Mouse (Mus musculus): ENCODE results near the gene Dock1. TPM values are rescaled to one million over a fixed set of nuclear protein-coding genes. Genes with fewer than 3 reads are reported as not detected.

Dock1 gene
- 20.1 and 20.2 TPM in 2 replicates for polyA plus RNA-seq (2016; fragmentation: Nextera tagmentation; extraction: Ambion mirVana)

DNA sequence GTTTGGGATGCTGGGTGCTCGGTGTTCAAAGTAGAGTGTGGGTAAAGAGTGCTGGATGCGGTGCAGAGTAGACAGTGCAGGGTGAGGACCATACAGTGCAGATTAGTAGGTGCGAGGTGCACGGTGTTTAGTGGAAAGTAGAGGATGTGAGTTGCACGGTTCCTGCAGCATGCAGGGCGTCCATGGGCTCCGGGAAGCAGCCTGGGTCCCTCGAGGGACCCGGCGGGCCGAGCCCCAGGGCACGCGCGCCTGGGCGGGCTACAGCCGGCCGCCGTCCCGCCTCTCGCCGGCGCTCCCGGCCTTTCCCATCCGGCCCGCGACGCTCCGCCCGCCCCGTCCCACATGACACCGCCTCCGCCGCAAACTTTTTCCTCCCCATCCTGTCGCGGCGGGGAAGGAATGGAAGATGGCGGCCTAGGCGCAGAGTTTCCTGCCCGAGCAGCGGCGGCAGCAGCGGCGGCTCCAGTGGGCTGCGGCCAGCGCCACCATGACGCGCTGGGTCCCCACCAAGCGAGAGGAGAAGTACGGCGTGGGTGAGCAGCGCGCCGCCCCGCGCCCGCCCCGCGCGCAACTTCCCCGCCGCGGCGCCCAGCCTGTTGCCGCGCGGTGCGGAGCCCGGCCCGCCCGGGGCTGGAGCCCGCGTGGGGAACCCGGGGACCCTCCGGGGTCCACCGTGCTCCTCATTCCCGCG is at the start of gene Dock1:
Gene Dock1 (plus strand): TSS at position 343 of the 691 bp plus-strand sequence.
- DNase-seq (ENCODE audit: low spot score): peak; percentile 80
- Histone ChIP-seq H3K4me1 (peaks cover 39% of the 10 kb centered on the region), H3K4me3 (peak within 1 kb of the TSS; percentile 70), H3K36me3 (no peaks in the 10 kb centered on the region), H3K27ac (replicated peaks) (peak within 1 kb of the TSS; percentile 93), H3K9me3 (replicated peaks) (no peaks in the 10 kb centered on the region), H3K27me3 (ENCODE audit: low read depth, poor library complexity, severe bottlenecking) (peaks cover 32% of the 10 kb centered on the region)
- 4% methylated on average over 48 of the region's 77 CpGs for WGBS

DNA sequence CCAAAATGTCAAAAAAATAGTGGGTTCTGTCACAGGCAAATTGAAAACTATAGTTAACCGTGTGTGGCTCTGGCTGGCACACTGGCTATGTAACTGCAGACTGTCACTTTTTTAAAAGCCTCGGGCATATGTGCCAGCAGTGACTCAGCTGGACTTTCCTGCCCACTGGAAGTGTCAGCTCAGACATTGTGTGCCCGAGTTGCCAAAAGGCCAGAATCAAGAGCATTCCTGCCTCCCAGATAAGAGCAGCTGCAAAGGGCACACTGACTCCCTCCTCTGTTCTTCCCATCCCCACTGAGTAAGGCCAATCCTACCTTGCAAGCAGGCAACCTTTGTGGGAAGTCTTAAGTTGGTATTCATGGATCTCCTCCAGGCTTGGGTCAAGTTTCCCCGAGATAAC is 42.5 kb upstream of the Dock1 start:
- no peak for DNase-seq (ENCODE audit: low spot score)
- 86% methylated on average over 4 of the region's 4 CpGs for WGBS
- no peaks in the 10 kb centered on the region for H3K27me3 ChIP-seq (ENCODE audit: low read depth, poor library complexity, severe bottlenecking)
- no peak overlapping the region for H3K4me3 ChIP-seq
- no peak overlapping the region for H3K27ac ChIP-seq (replicated peaks)
- H3K4me1 ChIP-seq: no peaks in the 10 kb centered on the region
- H3K9me3 ChIP-seq (replicated peaks): no peaks in the 10 kb centered on the region
- H3K36me3 ChIP-seq: no peaks in the 10 kb centered on the region

DNA sequence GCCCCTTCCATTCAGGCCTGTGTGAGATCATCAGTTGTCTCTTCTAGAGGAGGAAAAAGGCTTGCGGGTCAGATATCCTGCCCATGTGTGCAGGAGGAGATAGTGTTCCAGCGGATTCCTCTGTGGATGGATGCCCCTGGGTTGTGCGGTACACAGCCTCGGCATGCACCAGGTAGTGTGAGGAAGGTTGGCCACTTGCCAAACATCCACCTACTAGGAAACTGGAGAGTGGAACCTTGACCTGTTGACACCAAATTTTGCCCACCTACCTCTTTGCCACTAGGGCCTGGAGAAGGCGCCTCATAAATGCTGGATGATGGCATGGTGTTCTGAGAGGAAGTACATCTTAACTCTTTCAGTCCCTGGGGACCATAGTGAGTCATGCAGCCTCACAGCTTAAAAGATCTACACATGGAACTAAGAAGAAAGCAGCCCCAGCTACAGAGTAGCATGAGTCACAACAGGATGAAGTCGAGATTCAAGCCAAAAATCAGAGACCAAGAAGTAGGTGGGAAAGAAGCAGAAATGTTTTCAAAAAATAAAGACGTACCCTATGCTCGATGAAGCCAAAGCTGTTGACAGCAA is 20.1 kb upstream of the Dock1 start:
- no peak for DNase-seq (ENCODE audit: low spot score)
- Histone ChIP-seq H3K4me3 (no peak overlapping the region), H3K9me3 (replicated peaks) (no peaks in the 10 kb centered on the region), H3K27me3 (ENCODE audit: low read depth, poor library complexity, severe bottlenecking) (no peaks in the 10 kb centered on the region), H3K27ac (replicated peaks) (no peak overlapping the region), H3K36me3 (no peaks in the 10 kb centered on the region), H3K4me1 (no peaks in the 10 kb centered on the region)
- 91% methylated on average over 8 of the region's 8 CpGs for WGBS

DNA sequence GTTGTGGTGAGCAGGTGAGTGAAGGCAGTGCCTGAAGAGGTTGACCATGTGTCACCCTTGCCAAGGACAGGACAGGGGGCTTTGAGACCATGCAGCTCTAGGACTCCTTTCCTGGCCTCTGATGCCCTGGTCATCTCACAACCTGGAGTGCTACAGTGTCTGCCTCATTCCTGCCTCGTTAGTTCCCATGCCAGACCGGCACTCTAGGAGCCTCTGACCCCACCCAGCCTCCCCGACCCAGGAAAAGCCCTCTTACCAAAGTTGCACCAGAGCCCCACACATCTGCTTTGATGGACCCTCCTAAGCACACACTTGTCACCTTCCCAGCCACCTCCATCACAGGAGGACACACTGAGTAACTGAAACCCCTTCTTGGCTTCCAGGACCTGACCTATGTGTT is 19.4 kb upstream of the Dock1 start:
- Histone ChIP-seq H3K27ac (replicated peaks) (no peak overlapping the region), H3K4me1 (no peaks in the 10 kb centered on the region), H3K36me3 (no peaks in the 10 kb centered on the region), H3K27me3 (ENCODE audit: low read depth, poor library complexity, severe bottlenecking) (no peaks in the 10 kb centered on the region), H3K9me3 (replicated peaks) (no peaks in the 10 kb centered on the region), H3K4me3 (no peak overlapping the region)
- no peak for DNase-seq (ENCODE audit: low spot score)
- 87% methylated on average over 3 of the region's 3 CpGs for WGBS

DNA sequence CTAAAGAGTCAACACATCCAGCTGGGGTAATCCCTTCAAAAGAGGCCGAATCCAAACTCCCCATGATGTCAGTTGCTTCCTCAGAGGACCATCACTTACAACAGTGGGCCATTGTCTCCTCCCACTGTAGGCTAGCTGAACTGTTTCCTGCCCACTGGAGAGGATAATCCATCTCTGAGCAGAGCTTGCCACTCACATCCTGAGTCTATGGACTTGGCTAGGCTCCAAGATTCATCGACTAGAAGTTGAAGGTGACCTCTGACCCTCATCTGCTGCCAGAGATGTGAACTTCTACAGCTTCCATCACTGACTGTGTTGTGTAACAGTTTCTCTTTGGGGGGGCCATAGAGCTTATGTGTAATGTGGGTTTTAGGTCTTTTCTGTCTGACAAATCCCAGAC is 7.2 kb upstream of the Dock1 start:
- Histone ChIP-seq H3K4me3 (no peak overlapping the region), H3K27me3 (ENCODE audit: low read depth, poor library complexity, severe bottlenecking) (0 out of 2 replicates have a peak, but pooled peaks cover 4% of the 10 kb centered on the region), H3K4me1 (peaks cover 7% of the 10 kb centered on the region), H3K36me3 (no peaks in the 10 kb centered on the region), H3K27ac (replicated peaks) (no peak overlapping the region), H3K9me3 (replicated peaks) (peaks cover 6% of the 10 kb centered on the region; the same call in 1 of the 2 replicates)
- WGBS: 22% methylated on average over 2 of the region's 2 CpGs
- no peak for DNase-seq (ENCODE audit: low spot score)

DNA sequence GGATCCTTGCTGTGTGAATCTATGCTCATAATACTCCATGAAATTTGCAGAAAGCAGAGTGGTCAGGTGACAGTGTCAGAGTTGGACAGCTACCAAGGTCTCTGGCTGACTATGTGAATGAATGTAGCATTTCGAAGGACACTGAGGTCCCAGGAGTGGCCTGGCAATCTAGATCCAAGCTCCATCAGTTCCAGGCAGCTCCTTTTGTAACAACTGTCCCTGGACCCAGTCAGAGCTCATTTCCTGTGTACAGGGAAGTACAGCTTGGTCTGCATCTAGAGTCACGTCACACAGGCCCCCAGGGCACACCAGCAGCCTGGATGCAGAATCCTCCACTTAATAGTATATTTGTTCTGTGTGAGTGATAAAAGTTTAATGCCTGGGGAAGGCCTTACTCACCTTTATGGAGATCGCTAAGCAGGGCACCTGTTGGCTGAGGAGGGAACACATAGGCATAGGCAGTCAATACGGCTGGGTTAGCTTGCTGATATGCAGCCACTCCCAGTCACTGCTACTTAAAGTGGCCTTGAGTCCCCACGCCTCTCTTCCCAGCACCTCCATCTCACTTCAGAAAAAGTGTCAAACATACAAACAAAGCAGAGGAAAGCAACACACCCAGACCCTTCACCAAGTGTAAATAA is 4.7 kb upstream of the Dock1 start:
- no peaks in the 10 kb centered on the region for H3K9me3 ChIP-seq (replicated peaks)
- no peak for DNase-seq (ENCODE audit: low spot score)
- WGBS: 87% methylated on average over 5 of the region's 5 CpGs
- H3K27ac ChIP-seq (replicated peaks): no peak overlapping the region
- H3K27me3 ChIP-seq (ENCODE audit: low read depth, poor library complexity, severe bottlenecking): peaks cover 23% of the 10 kb centered on the region
- no peaks in the 10 kb centered on the region for H3K36me3 ChIP-seq
- H3K4me3 ChIP-seq: no peak overlapping the region
- peaks cover 16% of the 10 kb centered on the region for H3K4me1 ChIP-seq

DNA sequence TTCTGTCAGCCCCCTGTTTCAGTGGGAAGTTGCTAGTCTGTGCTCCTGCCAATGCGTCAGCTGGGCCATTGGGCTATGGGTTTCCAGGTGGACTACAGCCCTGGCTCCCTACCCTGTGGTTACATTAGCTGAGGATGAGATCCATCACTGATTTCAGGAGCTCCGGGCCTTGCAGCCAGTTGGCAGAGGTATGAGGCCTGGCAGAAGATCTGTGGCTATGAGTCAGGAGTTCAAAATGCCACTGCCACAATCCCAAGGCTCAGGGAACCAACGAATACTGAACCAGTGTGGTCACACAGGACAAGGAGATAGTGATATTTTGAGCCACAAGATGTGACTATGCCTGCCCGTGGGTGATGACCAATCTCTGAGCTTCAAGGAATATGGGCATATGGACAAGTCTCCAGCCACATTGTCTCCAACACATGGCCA is 3.2 kb upstream of the Dock1 start:
- H3K27ac ChIP-seq (replicated peaks): no peak overlapping the region
- H3K9me3 ChIP-seq (replicated peaks): no peaks in the 10 kb centered on the region
- H3K27me3 ChIP-seq (ENCODE audit: low read depth, poor library complexity, severe bottlenecking): peaks cover 32% of the 10 kb centered on the region
- no peak overlapping the region for H3K4me3 ChIP-seq
- peaks cover 32% of the 10 kb centered on the region for H3K4me1 ChIP-seq
- H3K36me3 ChIP-seq: no peaks in the 10 kb centered on the region
- no peak for DNase-seq (ENCODE audit: low spot score)
- WGBS: 88% methylated on average over 4 of the region's 4 CpGs

DNA sequence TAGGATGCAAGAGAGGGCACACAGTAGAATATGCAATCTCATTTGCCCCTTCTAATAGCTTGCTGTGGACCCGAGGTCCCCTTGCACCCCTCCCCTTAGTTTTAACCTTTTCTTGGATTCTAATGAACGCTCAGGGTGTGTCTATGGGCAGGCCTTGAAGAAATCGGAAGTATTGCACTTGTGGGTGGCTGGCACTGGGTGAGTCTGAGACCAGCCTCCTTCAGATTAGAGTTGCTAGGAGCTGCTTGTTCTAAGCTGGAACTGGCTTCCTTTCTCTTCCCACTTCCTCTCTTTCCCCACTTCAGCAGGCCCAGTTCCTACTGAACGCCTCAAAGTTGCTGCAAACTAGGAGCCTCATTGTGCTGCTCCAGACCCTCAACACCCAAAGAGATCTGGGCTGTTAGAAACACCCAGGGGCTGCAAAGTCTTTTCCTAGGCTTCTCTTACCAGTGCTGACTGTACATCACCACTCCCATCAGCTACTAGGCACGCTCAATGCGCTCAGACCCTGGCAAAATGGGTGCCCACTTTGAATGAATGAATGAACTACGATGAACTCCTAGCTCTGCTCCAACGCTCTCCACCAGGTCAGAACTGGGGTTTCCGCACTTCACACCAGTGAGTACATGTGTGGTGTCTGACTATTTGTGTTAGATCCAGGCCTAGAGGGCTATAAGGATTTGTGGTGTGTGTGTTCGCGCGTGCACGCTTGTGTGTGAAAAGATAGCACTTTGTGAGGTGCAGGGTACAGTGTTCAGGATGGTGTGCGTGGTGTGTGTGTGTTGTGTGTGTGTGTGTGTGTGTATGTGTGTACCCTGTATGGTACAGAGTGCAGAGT is 761 bp upstream of the Dock1 start:
- Histone ChIP-seq H3K27me3 (ENCODE audit: low read depth, poor library complexity, severe bottlenecking) (peaks cover 32% of the 10 kb centered on the region), H3K4me3 (peak overlapping the region; percentile 70), H3K27ac (replicated peaks) (peak overlapping the region; percentile 93), H3K36me3 (no peaks in the 10 kb centered on the region), H3K9me3 (replicated peaks) (no peaks in the 10 kb centered on the region), H3K4me1 (peaks cover 39% of the 10 kb centered on the region)
- DNase-seq (ENCODE audit: low spot score): no peak
- WGBS: 92% methylated on average over 14 of the region's 14 CpGs

DNA sequence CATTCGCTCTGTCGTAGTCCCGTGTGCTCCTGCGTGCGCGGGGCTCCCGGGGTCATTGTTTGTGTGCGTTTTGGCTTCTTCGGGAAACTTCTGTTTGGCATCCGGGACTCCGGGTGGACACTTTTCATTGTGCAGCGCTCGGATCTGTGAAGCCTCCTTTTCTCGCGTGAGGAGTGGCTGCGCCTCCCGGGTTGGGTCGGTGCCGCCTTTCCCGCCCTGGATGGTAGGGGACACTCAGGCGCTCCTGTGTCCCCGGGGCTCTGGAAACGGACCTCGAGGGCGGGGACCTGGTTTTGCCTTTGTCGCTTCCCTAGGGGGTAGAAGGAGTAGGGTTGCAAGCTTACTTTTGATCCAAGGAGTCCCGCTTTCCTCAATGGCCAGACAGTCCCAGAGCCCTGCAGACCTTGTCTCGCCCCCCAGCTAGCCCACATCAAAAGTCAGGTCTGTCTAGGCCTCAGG is 578 bp downstream of the Dock1 start:
- H3K4me3 ChIP-seq: peak overlapping the region; percentile 70
- WGBS: under 1% methylated on average over 28 of the region's 28 CpGs
- peaks cover 39% of the 10 kb centered on the region for H3K4me1 ChIP-seq
- DNase-seq (ENCODE audit: low spot score): peak; percentile 65
- peak overlapping the region; percentile 93 for H3K27ac ChIP-seq (replicated peaks)
- peaks cover 32% of the 10 kb centered on the region for H3K27me3 ChIP-seq (ENCODE audit: low read depth, poor library complexity, severe bottlenecking)
- no peaks in the 10 kb centered on the region for H3K9me3 ChIP-seq (replicated peaks)
- no peaks in the 10 kb centered on the region for H3K36me3 ChIP-seq

DNA sequence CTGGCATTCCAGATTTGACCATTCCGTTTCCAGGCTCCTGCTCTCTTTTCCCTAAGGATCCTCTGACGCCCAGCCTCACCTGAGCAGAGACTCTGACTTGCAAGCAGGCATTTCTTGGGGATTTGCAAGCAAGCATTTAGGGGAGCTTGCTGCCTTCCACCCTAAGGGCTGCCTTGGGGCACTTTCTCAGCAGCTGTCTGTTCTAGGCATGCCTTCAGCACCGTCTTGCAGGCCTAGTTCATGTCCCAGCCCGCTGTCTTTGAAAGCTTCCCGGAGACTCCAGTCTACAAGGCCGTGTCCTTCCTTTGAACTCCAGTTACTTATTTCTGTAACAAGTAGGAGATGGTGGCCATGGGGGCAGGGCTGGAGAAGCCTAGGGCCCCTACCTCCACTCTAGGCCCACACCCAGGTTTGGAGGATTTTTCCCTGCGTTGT is 1.0 kb downstream of the Dock1 start:
- peaks cover 39% of the 10 kb centered on the region for H3K4me1 ChIP-seq
- H3K4me3 ChIP-seq: peak overlapping the region; percentile 70
- H3K36me3 ChIP-seq: no peaks in the 10 kb centered on the region
- no peak for DNase-seq (ENCODE audit: low spot score)
- WGBS: 38% methylated on average over 7 of the region's 7 CpGs
- H3K27me3 ChIP-seq (ENCODE audit: low read depth, poor library complexity, severe bottlenecking): peaks cover 32% of the 10 kb centered on the region
- no peaks in the 10 kb centered on the region for H3K9me3 ChIP-seq (replicated peaks)
- H3K27ac ChIP-seq (replicated peaks): peak overlapping the region; percentile 93

DNA sequence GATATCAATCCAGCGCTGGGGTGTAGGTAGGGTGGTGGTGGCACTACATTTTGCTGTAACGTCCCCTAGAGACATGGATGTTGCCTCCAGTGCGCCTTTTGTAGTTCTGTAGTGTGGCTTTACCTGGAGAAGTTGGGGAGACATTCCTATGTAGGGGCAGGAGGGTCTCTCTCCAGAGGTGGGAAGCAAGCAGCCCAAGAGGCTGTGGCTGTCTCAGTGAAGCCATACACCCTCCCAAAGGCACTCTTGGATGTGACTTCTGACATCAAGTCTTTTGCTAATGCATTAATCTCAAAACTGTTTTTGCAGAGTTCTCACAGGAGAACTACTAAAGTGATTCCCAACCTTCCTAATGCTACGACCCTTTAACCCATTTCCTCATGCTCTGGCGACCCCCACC is 2.7 kb downstream of the Dock1 start:
- no peak for DNase-seq (ENCODE audit: low spot score)
- no peaks in the 10 kb centered on the region for H3K36me3 ChIP-seq
- WGBS: 92% methylated on average over 5 of the region's 5 CpGs
- H3K4me1 ChIP-seq: peaks cover 53% of the 10 kb centered on the region
- H3K9me3 ChIP-seq (replicated peaks): no peaks in the 10 kb centered on the region
- H3K27ac ChIP-seq (replicated peaks): no peak overlapping the region
- no peak overlapping the region for H3K4me3 ChIP-seq
- peaks cover 30% of the 10 kb centered on the region for H3K27me3 ChIP-seq (ENCODE audit: low read depth, poor library complexity, severe bottlenecking)

DNA sequence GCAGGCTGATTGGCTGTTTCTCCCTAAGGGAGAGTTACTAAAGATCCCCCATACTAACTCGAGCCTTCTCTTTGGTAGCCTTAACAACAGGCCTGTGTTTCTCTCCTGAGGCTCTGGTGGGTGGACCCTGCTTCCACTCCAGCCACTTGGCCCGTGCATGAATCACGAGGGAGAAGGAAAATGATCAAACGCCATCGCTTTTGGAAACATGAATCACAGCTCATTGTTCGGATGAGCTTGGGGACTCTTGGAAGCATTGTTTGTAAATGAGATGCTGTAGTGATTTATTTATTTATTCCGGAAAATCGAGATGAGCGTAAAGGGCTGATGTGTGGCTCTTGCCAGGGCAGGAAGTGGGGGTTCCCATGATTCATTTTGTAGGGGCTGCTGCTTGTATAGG is 3.5 kb downstream of the Dock1 start:
- no peak overlapping the region for H3K27ac ChIP-seq (replicated peaks)
- WGBS: 89% methylated on average over 9 of the region's 9 CpGs
- no peaks in the 10 kb centered on the region for H3K9me3 ChIP-seq (replicated peaks)
- no peaks in the 10 kb centered on the region for H3K36me3 ChIP-seq
- no peak for DNase-seq (ENCODE audit: low spot score)
- H3K4me1 ChIP-seq: peaks cover 61% of the 10 kb centered on the region
- H3K4me3 ChIP-seq: no peak overlapping the region
- peaks cover 22% of the 10 kb centered on the region for H3K27me3 ChIP-seq (ENCODE audit: low read depth, poor library complexity, severe bottlenecking)
